Mouse (Mus musculus) adrenal gland, adult 8-10 months (tissue): ENCODE measurements around the gene Irf3. TPM values are rescaled to one million over a fixed set of nuclear protein-coding genes. Genes with fewer than 3 reads are reported as not detected.

Source experiments
- DNase-seq: peaks from one replicate; pipeline ENCODE4 v3.0.0; 2022
- microRNA-seq, 2 experiments: library from miRNA; unstranded; fragments of <30 nt; microRNA quantifications; one replicate each; pipeline ENCODE4 v1.2.0; 2022
- total RNA-seq, 4 experiments: library from RNA; stranded (reverse); gene quantifications; 2 replicates each; pipeline ENCODE4 v1.2.4; 2022

Irf3 gene
- total RNA-seq, 4 experiments from 2014 or later: 118 to 180 (median 144) TPM

GRCm38 (mm10) chr7:45035631-45036030 lies 38.2 kb downstream of the Irf3 start:
- no peak for DNase-seq

GRCm38 (mm10) chr7:45036702-45037101 lies 39.3 kb downstream of the Irf3 start:
- no peak for DNase-seq

GRCm38 (mm10) chr7:45037720-45038361 lies 40.4 kb downstream of the Irf3 start:
- no peak for DNase-seq

- no peak for DNase-seq
Observed at GRCm38 (mm10) chr7:45038411-45038810, 41.0 kb downstream of the Irf3 start.

- DNase-seq: no peak
Observed at GRCm38 (mm10) chr7:45040851-45041250, 43.4 kb downstream of the Irf3 start.

GRCm38 (mm10) chr7:45043307-45043706 lies 45.9 kb downstream of the Irf3 start:
- no peak for DNase-seq

- no peak for DNase-seq
Observed at GRCm38 (mm10) chr7:45045741-45046140, 48.3 kb downstream of the Irf3 start.

GRCm38 (mm10) chr7:45046853-45047350 lies 49.5 kb downstream of the Irf3 start:
- DNase-seq: no peak

- DNase-seq: no peak
Observed at GRCm38 (mm10) chr7:45047491-45047890, 50.0 kb downstream of the Irf3 start.

- DNase-seq: no peak
Observed at GRCm38 (mm10) chr7:45048001-45048890, 50.8 kb downstream of the Irf3 start.

- DNase-seq: no peak
Observed at GRCm38 (mm10) chr7:45048923-45049657, 51.6 kb downstream of the Irf3 start.

GRCm38 (mm10) chr7:45050945-45051600 lies 53.6 kb downstream of the Irf3 start:
- peak; percentile 80 for DNase-seq

- DNase-seq: no peak
Observed at GRCm38 (mm10) chr7:45051601-45051974, 54.1 kb downstream of the Irf3 start.

Small RNA genes within 50 kb of the gene (microRNA-seq; reads per million reads assigned to microRNA genes)
- 0.35 to 1.2 reads per million in 2 experiments for gene Mir7054

Other genes starting within 250 kb of the Irf3 start
- 10 to 100 TPM; 46.5 to 73.4 (median 54.8) TPM for gene Vrk3, start 249.2 kb upstream of the Irf3 start, total RNA-seq
- 1 to 10 TPM in 1 of 4 experiments, under 1 TPM in 3; 0.35 to 1.1 (median 0.41) TPM for gene Zfp473, start 246.6 kb upstream of the Irf3 start, total RNA-seq
- gene Nup62, start 181.6 kb upstream of the Irf3 start, total RNA-seq: 10 to 100 TPM; 33.8 to 42.8 (median 37.8) TPM
- gene Il4i1, start 181.3 kb upstream of the Irf3 start, total RNA-seq: 1 to 10 TPM; 1.7 to 3.7 (median 2.5) TPM
- gene Atf5, start 181.0 kb upstream of the Irf3 start, total RNA-seq: 100 to 1,000 TPM in 1 of 4 experiments, 10 to 100 TPM in 3; 76.2 to 108 (median 82.7) TPM
- 100 to 1,000 TPM; 106 to 137 (median 120) TPM for gene Akt1s1, start 148.7 kb upstream of the Irf3 start, total RNA-seq
- gene Tbc1d17, start 148.6 kb upstream of the Irf3 start, total RNA-seq: 10 to 100 TPM; 69.4 to 94.9 (median 86.1) TPM
- 10 to 100 TPM; 46.6 to 56.6 (median 53.6) TPM for gene Pnkp, start 140.5 kb upstream of the Irf3 start, total RNA-seq
- 100 to 1,000 TPM; 273 to 304 (median 292) TPM for gene Ptov1, start 127.9 kb upstream of the Irf3 start, total RNA-seq
- gene Med25, start 104.9 kb upstream of the Irf3 start, total RNA-seq: 100 to 1,000 TPM in 2 of 4 experiments, 10 to 100 TPM in 2; 85.0 to 118 (median 96.5) TPM
- 10 to 100 TPM; 27.2 to 46.8 (median 38.4) TPM for gene Fuz, start 101.6 kb upstream of the Irf3 start, total RNA-seq
- gene Ap2a1, start 68.2 kb upstream of the Irf3 start, total RNA-seq: 100 to 1,000 TPM in 3 of 4 experiments, 10 to 100 TPM in 1; 99.8 to 139 (median 118) TPM
- gene Tsks, start 54.4 kb upstream of the Irf3 start, total RNA-seq: not detected
- gene Cpt1c, start 22.8 kb upstream of the Irf3 start, total RNA-seq: 10 to 100 TPM; 13.7 to 28.4 (median 20.4) TPM
- 100 to 1,000 TPM; 221 to 296 (median 243) TPM for gene Prmt1, start 11.1 kb upstream of the Irf3 start, total RNA-seq
- 10 to 100 TPM; 15.9 to 34.1 (median 22.1) TPM for gene Bcl2l12, start 1.1 kb downstream of the Irf3 start, total RNA-seq
- gene Scaf1, start 18.7 kb downstream of the Irf3 start, total RNA-seq: 100 to 1,000 TPM in 2 of 4 experiments, 10 to 100 TPM in 2; 88.5 to 120 (median 101) TPM
- gene Rras, start 20.3 kb downstream of the Irf3 start, total RNA-seq: 100 to 1,000 TPM in 3 of 4 experiments, 10 to 100 TPM in 1; 89.6 to 138 (median 129) TPM
- 10 to 100 TPM; 64.6 to 86.8 (median 70.0) TPM for gene Prr12, start 55.2 kb downstream of the Irf3 start, total RNA-seq
- 10 to 100 TPM; 57.5 to 81.7 (median 66.6) TPM for gene Nosip, start 64.8 kb downstream of the Irf3 start, total RNA-seq
- gene Prrg2, start 65.0 kb downstream of the Irf3 start, total RNA-seq: 10 to 100 TPM; 16.4 to 20.5 (median 17.1) TPM
- gene Rcn3, start 94.6 kb downstream of the Irf3 start, total RNA-seq: 10 to 100 TPM; 33.1 to 51.0 (median 37.1) TPM
- gene Fcgrt, start 106.2 kb downstream of the Irf3 start, total RNA-seq: 100 to 1,000 TPM; 105 to 151 (median 125) TPM
- gene Rps11, start 126.8 kb downstream of the Irf3 start, total RNA-seq: 1,000 to 10,000 TPM; 1,085 to 1,250 (median 1,138) TPM
- 1,000 to 10,000 TPM; 1,558 to 1,710 (median 1,647) TPM for gene Rpl13a, start 131.1 kb downstream of the Irf3 start, total RNA-seq
- not detected for gene Gm45713, start 138.6 kb downstream of the Irf3 start, total RNA-seq
- 10 to 100 TPM; 20.4 to 56.7 (median 39.5) TPM for gene Flt3l, start 138.8 kb downstream of the Irf3 start, total RNA-seq
- gene Pih1d1, start 156.7 kb downstream of the Irf3 start, total RNA-seq: 10 to 100 TPM; 58.4 to 73.0 (median 68.9) TPM
- gene Aldh16a1, start 156.9 kb downstream of the Irf3 start, total RNA-seq: 10 to 100 TPM; 76.3 to 79.7 (median 77.2) TPM
- gene Slc17a7, start 166.3 kb downstream of the Irf3 start, total RNA-seq: 1 to 10 TPM in 1 of 4 experiments, under 1 TPM in 3; 0.46 to 1.1 (median 0.65) TPM
- gene Gfy, start 181.9 kb downstream of the Irf3 start, total RNA-seq: not detected
- not detected for gene Pth2, start 183.3 kb downstream of the Irf3 start, total RNA-seq
- gene Ccdc155, start 207.2 kb downstream of the Irf3 start, total RNA-seq: 1 to 10 TPM in 1 of 4 experiments, under 1 TPM in 3; 0.12 to 1.2 (median 0.29) TPM
- not detected for gene Dkkl1, start 214.5 kb downstream of the Irf3 start, total RNA-seq
- gene Tead2, start 218.1 kb downstream of the Irf3 start, total RNA-seq: 10 to 100 TPM; 10.7 to 14.1 (median 12.0) TPM
- 10 to 100 TPM in 1 of 4 experiments, 1 to 10 TPM in 3; 4.9 to 11.2 (median 7.0) TPM for gene Cd37, start 241.5 kb downstream of the Irf3 start, total RNA-seq
- gene Slc6a16, start 243.4 kb downstream of the Irf3 start, total RNA-seq: under 1 TPM in 1 of 4 experiments, not detected in 3; 0.37 TPM